Mouse (Mus musculus): ENCODE data around the gene Ascl3.

- no peak for TF ChIP-seq CTCF (IDR thresholded peaks at IDR 0.05; ENCODE audit: control insufficient read depth, insufficient read depth, insufficient read length)
- TF ChIP-seq MYOD1 (IDR thresholded peaks at IDR 0.05; ENCODE audit: control insufficient read depth, insufficient read length, low read depth): no peak
- TF ChIP-seq USF1 (IDR thresholded peaks at IDR 0.05; ENCODE audit: low read depth): no peak
- no peak for TF ChIP-seq FOSL1 (IDR thresholded peaks at IDR 0.05; ENCODE audit: insufficient read depth, low read length, poor library complexity, severe bottlenecking)
- no peak for TF ChIP-seq MYOG (IDR thresholded peaks at IDR 0.05; ENCODE audit: control insufficient read depth, extremely low read depth, insufficient read length)
Observed at GRCm38 (mm10) chr7:109704461-109704860, 27.1 kb downstream of the Ascl3 start.
